Mouse (Mus musculus) intestine, embryonic 15.5 days (tissue): Measurements from ENCODE around the gene Wfdc11. TPM values are rescaled to one million over a fixed set of nuclear protein-coding genes. Genes with fewer than 3 reads are reported as not detected.

Source experiments
- ATAC-seq: fragments of 200-750 bp; cut with Nextera tagmentation; 2 replicates; pipeline ENCODE4 v1.8.0; 2017; ENCODE audit warnings: moderate TSS enrichment, moderate library complexity
- H3K27ac ChIP-seq: fragments of 300-500 bp; sonication (generic); 2 replicates; pipeline ENCODE4 v1.5.1; 2015; ENCODE audit warnings: mild to moderate bottlenecking, inconsistent platforms
- H3K27me3 ChIP-seq: fragments of 300-500 bp; sonication (generic); replicated peaks from 2 replicates; pipeline ENCODE4 v1.6.1; 2015; ENCODE audit warnings: inconsistent platforms
- H3K36me3 ChIP-seq: fragments of 300-500 bp; sonication (generic); 2 replicates; pipeline ENCODE4 v1.6.1; 2015; ENCODE audit warnings: inconsistent platforms
- H3K4me1 ChIP-seq: fragments of 300-500 bp; sonication (generic); replicated peaks from 2 replicates; pipeline ENCODE4 v1.6.1; 2015; ENCODE audit warnings: inconsistent platforms
- H3K4me2 ChIP-seq: fragments of 300-500 bp; sonication (generic); replicated peaks from 2 replicates; pipeline ENCODE4 v1.6.1; 2015; ENCODE audit warnings: mild to moderate bottlenecking, inconsistent platforms
- H3K4me3 ChIP-seq: fragments of 300-500 bp; sonication (generic); replicated peaks from 2 replicates; pipeline ENCODE4 v1.5.1; 2015; ENCODE audit warnings: inconsistent platforms
- H3K9ac ChIP-seq: fragments of 300-500 bp; sonication (generic); 2 replicates; pipeline ENCODE4 v1.6.1; 2015; ENCODE audit warnings: inconsistent platforms
- H3K9me3 ChIP-seq: fragments of 300-500 bp; sonication (generic); 2 replicates; pipeline ENCODE4 v1.6.1; 2016; ENCODE audit warnings: inconsistent platforms
- WGBS: fragments of 180-500 bp; shearing (Covaris S2); methylation state at CpG from one replicate; pipeline ENCODE4 v1.1.7; 2015; 5-methylcytosine and 5-hydroxymethylcytosine counted together
- polyA plus RNA-seq: library from polyadenylated mRNA; unstranded; fragments of >200 nt; fragmentation: Nextera tagmentation; extraction: Ambion mirVana; gene quantifications from 2 replicates; pipeline ENCODE4 v1.2.1, GENCODE M21; 2015

The Wfdc11 gene
- polyA plus RNA-seq, 1 experiment from 2014 or later: not detected

DNA sequence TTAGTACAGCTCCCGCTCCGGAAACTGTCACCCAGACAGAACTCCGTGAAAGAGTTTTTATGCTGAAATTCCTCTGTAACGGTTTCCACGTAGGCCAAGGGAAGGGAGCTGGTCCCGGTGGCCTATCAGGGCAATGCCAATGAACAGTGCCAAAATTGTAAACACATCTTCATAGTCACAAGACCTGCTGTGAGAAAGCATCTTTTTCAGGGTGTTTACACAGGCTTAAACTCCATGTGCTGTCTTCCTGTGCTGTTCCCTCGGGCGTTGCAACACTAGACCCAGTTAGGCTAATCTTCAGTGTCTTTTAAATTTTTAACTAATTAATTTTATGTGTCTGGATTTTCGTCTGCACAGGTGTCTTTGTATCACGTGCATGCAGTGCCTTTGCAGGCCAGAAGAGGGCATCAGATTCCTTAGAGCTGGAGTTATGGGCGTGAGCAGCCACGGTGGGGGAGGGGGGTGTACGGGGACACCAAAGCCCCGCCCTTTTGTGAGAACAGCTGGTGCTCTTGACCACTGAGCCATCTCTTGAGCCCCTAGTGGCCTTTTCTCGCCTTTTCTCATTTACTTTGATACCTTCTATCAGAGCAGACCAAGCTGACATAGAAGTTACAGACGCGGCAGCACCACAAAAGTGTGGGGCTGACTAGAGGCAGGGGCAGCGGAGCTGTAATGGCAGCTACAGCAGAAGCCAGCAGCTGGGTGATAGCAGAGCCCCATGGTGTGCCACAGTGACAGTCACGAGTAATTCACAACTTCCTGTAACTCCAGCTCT, 5.2 kb upstream of the Wfdc11 start:
- peak; percentile 72 for ATAC-seq
- Histone ChIP-seq H3K27me3 (no peaks in the 10 kb centered on the region), H3K9ac (no peak overlapping the region), H3K4me2 (peak overlapping the region; percentile 55), H3K36me3 (no peaks in the 10 kb centered on the region), H3K9me3 (no peaks in the 10 kb centered on the region), H3K27ac (peak overlapping the region; percentile 52), H3K4me1 (peaks cover 9% of the 10 kb centered on the region), H3K4me3 (peak overlapping the region; percentile 24)
- WGBS: 22% methylated on average over 19 of the region's 19 CpGs

GRCm38 (mm10) chr2:164676916-164677685, 3.2 kb upstream of the Wfdc11 start:
- Histone ChIP-seq H3K36me3 (no peaks in the 10 kb centered on the region), H3K9ac (no peak overlapping the region), H3K9me3 (0 out of 2 replicates have a peak, but pooled peaks cover 2% of the 10 kb centered on the region), H3K4me2 (no peak overlapping the region), H3K4me1 (peaks cover 9% of the 10 kb centered on the region), H3K4me3 (no peak overlapping the region), H3K27ac (no peak overlapping the region), H3K27me3 (no peaks in the 10 kb centered on the region)
- no peak for ATAC-seq
- 67% methylated on average over 16 of the region's 16 CpGs for WGBS

DNA sequence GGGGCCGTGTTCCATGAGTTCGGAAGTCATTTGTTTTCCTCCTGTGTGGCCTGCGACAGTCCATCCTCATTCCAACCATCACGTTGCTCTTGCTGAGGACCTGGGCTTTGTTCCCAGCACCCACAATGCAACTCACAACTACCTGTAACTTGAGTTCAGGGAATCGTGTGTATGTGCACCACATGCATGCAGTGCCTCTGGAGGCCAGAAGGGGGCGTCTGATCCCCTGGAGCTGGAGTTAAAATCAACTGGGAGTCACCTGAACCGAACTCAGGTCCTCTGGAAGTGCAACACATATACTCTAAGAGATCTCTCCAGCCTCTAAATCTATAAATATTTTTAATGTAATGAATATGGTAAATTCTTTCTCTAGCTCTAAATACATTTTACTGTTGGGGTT, 2.2 kb upstream of the Wfdc11 start:
- Histone ChIP-seq H3K4me2 (no peak overlapping the region), H3K9ac (no peak overlapping the region), H3K27me3 (no peaks in the 10 kb centered on the region), H3K27ac (no peak overlapping the region), H3K36me3 (no peaks in the 10 kb centered on the region), H3K4me1 (peaks cover 9% of the 10 kb centered on the region), H3K4me3 (no peak overlapping the region), H3K9me3 (0 out of 2 replicates have a peak, but pooled peaks cover 2% of the 10 kb centered on the region)
- no peak for ATAC-seq
- 78% methylated on average over 7 of the region's 7 CpGs for WGBS

- Histone ChIP-seq H3K9ac (no peak overlapping the region), H3K27me3 (no peaks in the 10 kb centered on the region), H3K4me3 (no peak overlapping the region), H3K4me2 (no peak overlapping the region), H3K36me3 (no peaks in the 10 kb centered on the region), H3K4me1 (no peaks in the 10 kb centered on the region), H3K27ac (no peak overlapping the region), H3K9me3 (0 out of 2 replicates have a peak, but pooled peaks cover 2% of the 10 kb centered on the region)
- WGBS: 9% methylated on average over 1 of the region's 1 CpGs
- ATAC-seq: no peak
Measured at GRCm38 (mm10) chr2:164670938-164671337, 2.9 kb downstream of the Wfdc11 start.

DNA sequence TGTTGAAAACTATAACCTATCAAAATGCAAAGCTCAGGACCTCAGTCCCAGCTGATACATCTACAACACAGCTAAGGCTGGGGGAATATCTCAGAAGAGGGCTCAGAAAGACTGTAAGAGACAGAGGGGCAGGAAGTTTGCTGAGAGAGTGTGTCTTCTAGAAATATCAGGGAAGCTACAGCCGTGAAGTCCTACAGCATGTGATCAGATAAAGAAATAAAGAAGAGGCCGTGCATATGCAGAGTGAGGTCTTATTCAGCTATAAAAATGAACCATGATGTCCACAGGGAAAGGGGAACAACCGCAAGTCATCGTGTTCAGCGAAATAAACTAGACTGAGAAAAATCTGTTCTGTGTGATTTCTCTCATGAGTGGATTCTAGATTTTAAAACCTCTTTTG, 3.6 kb downstream of the Wfdc11 start:
- H3K36me3 ChIP-seq: no peaks in the 10 kb centered on the region
- H3K27ac ChIP-seq: no peak overlapping the region
- no peaks in the 10 kb centered on the region for H3K4me1 ChIP-seq
- H3K9ac ChIP-seq: no peak overlapping the region
- WGBS: 82% methylated on average over 5 of the region's 5 CpGs
- H3K4me3 ChIP-seq: no peak overlapping the region
- no peak for ATAC-seq
- H3K9me3 ChIP-seq: 0 out of 2 replicates have a peak, but pooled peaks cover 2% of the 10 kb centered on the region
- no peak overlapping the region for H3K4me2 ChIP-seq
- no peaks in the 10 kb centered on the region for H3K27me3 ChIP-seq

GRCm38 (mm10) chr2:164664851-164665250, 9.0 kb downstream of the Wfdc11 start:
- no peak for ATAC-seq
- Histone ChIP-seq H3K9me3 (no peaks in the 10 kb centered on the region), H3K36me3 (no peaks in the 10 kb centered on the region), H3K27ac (no peak overlapping the region), H3K4me3 (no peak overlapping the region), H3K27me3 (no peaks in the 10 kb centered on the region), H3K4me2 (no peak overlapping the region), H3K9ac (no peak overlapping the region), H3K4me1 (no peaks in the 10 kb centered on the region)
- 86% methylated on average over 7 of the region's 7 CpGs for WGBS

- Histone ChIP-seq H3K4me1 (no peaks in the 10 kb centered on the region), H3K36me3 (no peaks in the 10 kb centered on the region), H3K4me3 (no peak within 1 kb of the TSS), H3K27me3 (no peaks in the 10 kb centered on the region), H3K9me3 (no peaks in the 10 kb centered on the region), H3K9ac (no peak within 1 kb of the TSS), H3K4me2 (no peak within 1 kb of the TSS), H3K27ac (no peak within 1 kb of the TSS)
- no peak for ATAC-seq
- 81% methylated on average over 9 of the region's 9 CpGs for WGBS
Measured at GRCm38 (mm10) chr2:164656483-164656882, 17.4 kb downstream of the Wfdc11 start, which contains the start of gene Wfdc9. TSS of gene Wfdc9 (minus strand) at chr2:164656583.

DNA sequence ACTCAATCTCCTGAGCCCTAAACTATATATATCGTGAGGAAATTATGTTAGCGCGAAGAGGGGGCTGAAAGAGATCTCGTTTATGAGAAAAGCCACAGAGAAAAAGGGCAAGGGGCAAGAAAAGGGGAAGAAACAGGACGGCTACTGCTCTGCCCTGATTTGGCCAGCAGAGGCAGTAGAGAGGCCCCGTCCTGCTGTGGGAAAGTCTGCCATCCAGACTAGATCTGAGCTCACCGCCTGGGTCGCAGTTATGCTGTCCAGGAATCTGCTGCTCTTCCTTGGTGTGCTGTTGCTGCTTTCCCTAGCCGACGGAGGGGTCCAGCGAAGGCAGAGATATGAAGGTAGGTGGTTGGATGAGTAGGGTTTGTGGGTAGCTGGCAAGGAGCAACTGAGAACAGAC, 18.0 kb downstream of the Wfdc11 start, which contains the start of gene Wfdc10:
Wfdc10 (plus strand) TSS at position 189 of the 400 bp plus-strand sequence.
- no peak; the same call in 1 of the 2 replicates for ATAC-seq
- Histone ChIP-seq H3K4me3 (no peak within 1 kb of the TSS), H3K36me3 (no peaks in the 10 kb centered on the region), H3K4me2 (no peak within 1 kb of the TSS), H3K9me3 (no peaks in the 10 kb centered on the region), H3K27ac (no peak within 1 kb of the TSS), H3K27me3 (no peaks in the 10 kb centered on the region), H3K9ac (no peak within 1 kb of the TSS), H3K4me1 (no peaks in the 10 kb centered on the region)
- 14% methylated on average over 11 of the region's 11 CpGs for WGBS

DNA sequence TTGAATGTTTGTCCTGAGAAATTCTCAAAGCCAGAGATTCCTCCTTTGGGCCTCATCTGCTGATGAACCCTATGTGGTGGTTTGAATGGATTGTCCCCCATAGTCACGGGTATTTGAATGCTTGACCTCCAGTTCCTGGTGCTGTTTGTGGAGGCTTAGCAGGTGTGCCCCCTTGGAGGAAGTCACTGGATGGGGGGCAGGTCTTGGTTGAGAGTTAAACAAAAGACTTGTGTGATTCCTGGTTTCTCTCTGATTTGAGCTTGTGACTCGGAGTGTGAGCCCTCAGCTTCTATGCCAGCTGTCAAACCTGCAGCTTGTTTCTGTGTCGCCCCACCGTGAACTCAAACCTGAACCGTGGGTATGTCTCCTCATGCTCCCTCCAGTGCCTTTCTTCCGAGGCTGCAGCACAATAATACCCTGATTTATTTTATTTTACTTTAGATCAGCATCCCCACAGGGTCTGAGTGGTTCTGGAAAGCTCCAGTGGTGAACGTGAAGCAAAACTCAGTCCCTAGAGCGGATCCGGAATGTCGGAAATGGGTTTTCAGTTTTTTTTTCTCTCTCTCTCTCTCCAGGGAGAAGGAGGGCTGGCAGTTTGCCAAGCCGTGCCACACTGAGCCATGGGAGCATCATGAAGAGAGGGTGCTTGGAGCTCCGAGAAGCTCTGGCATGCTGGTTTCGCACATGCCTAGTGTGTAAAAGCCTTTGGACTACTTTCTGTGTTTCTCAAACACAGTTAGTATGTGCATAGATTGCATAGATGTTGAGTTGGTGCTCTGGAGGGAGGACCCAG, 31.8 kb downstream of the Wfdc11 start:
- no peak overlapping the region for H3K27ac ChIP-seq
- no peak overlapping the region for H3K4me3 ChIP-seq
- no peaks in the 10 kb centered on the region for H3K36me3 ChIP-seq
- no peaks in the 10 kb centered on the region for H3K4me1 ChIP-seq
- ATAC-seq: no peak
- no peak overlapping the region for H3K9ac ChIP-seq
- 80% methylated on average over 13 of the region's 13 CpGs for WGBS
- no peaks in the 10 kb centered on the region for H3K9me3 ChIP-seq
- no peak overlapping the region for H3K4me2 ChIP-seq
- no peaks in the 10 kb centered on the region for H3K27me3 ChIP-seq

- no peaks in the 10 kb centered on the region for H3K9me3 ChIP-seq
- no peak overlapping the region for H3K4me3 ChIP-seq
- no peak overlapping the region for H3K27ac ChIP-seq
- H3K4me2 ChIP-seq: no peak overlapping the region
- H3K36me3 ChIP-seq: no peaks in the 10 kb centered on the region
- ATAC-seq: no peak
- no peaks in the 10 kb centered on the region for H3K4me1 ChIP-seq
- H3K9ac ChIP-seq: no peak overlapping the region
- 67% methylated on average over 7 of the region's 7 CpGs for WGBS
- no peaks in the 10 kb centered on the region for H3K27me3 ChIP-seq
Measured at GRCm38 (mm10) chr2:164641129-164641528, 32.8 kb downstream of the Wfdc11 start.

DNA sequence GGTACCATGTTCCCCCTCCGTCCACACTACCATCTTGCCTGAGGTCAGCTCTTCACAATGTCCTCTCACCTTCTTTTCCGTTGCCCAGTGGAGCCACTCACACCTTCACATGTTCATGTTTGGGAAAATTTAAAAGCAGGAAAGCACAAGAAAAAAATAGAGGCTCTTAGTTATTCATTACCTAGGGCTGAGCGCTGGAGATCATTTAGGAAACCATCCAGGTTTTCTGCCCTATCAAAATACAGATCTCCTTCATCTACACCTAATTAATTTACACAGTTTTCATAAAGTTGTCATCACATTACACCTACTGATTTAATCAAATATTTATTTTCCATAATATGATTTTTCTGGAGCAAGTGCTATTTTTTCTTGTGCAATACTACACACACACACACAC, 35.2 kb downstream of the Wfdc11 start, which contains the start of gene Wfdc16:
Wfdc16 (minus strand) TSS at position 101 of the 400 bp plus-strand sequence.
- Histone ChIP-seq H3K36me3 (no peaks in the 10 kb centered on the region), H3K4me1 (no peaks in the 10 kb centered on the region), H3K4me3 (no peak within 1 kb of the TSS), H3K27me3 (no peaks in the 10 kb centered on the region), H3K4me2 (no peak within 1 kb of the TSS), H3K9ac (no peak within 1 kb of the TSS), H3K27ac (no peak within 1 kb of the TSS), H3K9me3 (no peaks in the 10 kb centered on the region)
- ATAC-seq: no peak
- 74% methylated on average over 3 of the region's 3 CpGs for WGBS

DNA sequence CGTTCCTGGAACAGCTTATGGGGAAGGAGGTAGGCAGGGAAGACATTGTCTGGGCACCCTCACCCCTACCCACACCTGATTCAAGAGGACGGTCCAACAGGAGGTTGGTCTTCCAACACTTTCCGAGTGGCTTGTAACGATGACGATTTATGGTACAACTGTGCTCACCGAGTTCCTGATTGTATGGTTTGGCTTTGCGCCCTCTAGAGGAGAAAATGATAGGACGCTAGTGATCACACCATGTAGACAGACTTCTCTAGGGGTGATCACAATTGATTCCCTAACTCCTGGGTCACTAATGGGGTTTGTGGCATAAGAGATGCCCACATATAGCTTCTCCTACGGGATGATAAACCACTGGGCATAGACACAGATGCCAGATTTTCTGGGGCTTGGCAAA, 38.6 kb downstream of the Wfdc11 start:
- Histone ChIP-seq H3K27me3 (no peaks in the 10 kb centered on the region), H3K36me3 (no peaks in the 10 kb centered on the region), H3K4me3 (no peak overlapping the region), H3K27ac (no peak overlapping the region), H3K9me3 (no peaks in the 10 kb centered on the region), H3K4me2 (no peak overlapping the region), H3K4me1 (no peaks in the 10 kb centered on the region), H3K9ac (no peak overlapping the region)
- 77% methylated on average over 9 of the region's 9 CpGs for WGBS
- ATAC-seq: no peak
